Mouse (Mus musculus) MN1 (cell line): ENCODE data around the gene Lyz1.
"Not testable (repeated sequence)": the region's sequence is repeated elsewhere in the genome, so short reads cannot be mapped to it uniquely, and the experiment has no call there.

ENCODE experiments used
- DNase-seq: peaks from one replicate; pipeline ENCODE4 v3.0.0-alpha.2; 2016; ENCODE audit warnings: low spot score

Gene Lyz1

GRCm38 (mm10) chr10:117287226-117287850 lies 5.3 kb downstream of the Lyz1 start:
- no peak for DNase-seq

- DNase-seq = no peak
Observed at GRCm38 (mm10) chr10:117286366-117286970, 6.2 kb downstream of the Lyz1 start.

- not testable (repeated sequence) for DNase-seq
Observed at GRCm38 (mm10) chr10:117285584-117285983, 7.1 kb downstream of the Lyz1 start.

GRCm38 (mm10) chr10:117284578-117285520 lies 7.8 kb downstream of the Lyz1 start:
- DNase-seq = no peak

- no peak for DNase-seq
Observed at GRCm38 (mm10) chr10:117283871-117284577, 8.6 kb downstream of the Lyz1 start.

GRCm38 (mm10) chr10:117283196-117283595 lies 9.5 kb downstream of the Lyz1 start:
- DNase-seq = not testable (repeated sequence)

GRCm38 (mm10) chr10:117282551-117282950 lies 10.1 kb downstream of the Lyz1 start:
- no peak for DNase-seq

GRCm38 (mm10) chr10:117282049-117282448 lies 10.6 kb downstream of the Lyz1 start, which contains the start of gene Lyz2:
Gene Lyz2 (minus strand): TSS chr10:117282321.
- DNase-seq = no peak

GRCm38 (mm10) chr10:117281381-117281920 lies 11.2 kb downstream of the Lyz1 start:
- no peak for DNase-seq

GRCm38 (mm10) chr10:117280000-117280399 lies 12.7 kb downstream of the Lyz1 start:
- DNase-seq = no peak

- not testable (repeated sequence) for DNase-seq
Observed at GRCm38 (mm10) chr10:117278510-117278909, 14.2 kb downstream of the Lyz1 start.

- DNase-seq = peak; percentile 32
Observed at GRCm38 (mm10) chr10:117277779-117278178, 14.9 kb downstream of the Lyz1 start.

- DNase-seq = peak; percentile 88
Observed at GRCm38 (mm10) chr10:117275681-117276369, 16.8 kb downstream of the Lyz1 start.

GRCm38 (mm10) chr10:117274645-117275044 lies 18.0 kb downstream of the Lyz1 start:
- not testable (repeated sequence) for DNase-seq

- no peak for DNase-seq
Observed at GRCm38 (mm10) chr10:117272023-117272422, 20.6 kb downstream of the Lyz1 start.

- DNase-seq = no peak
Observed at GRCm38 (mm10) chr10:117259870-117260269, 32.8 kb downstream of the Lyz1 start.

- no peak for DNase-seq
Observed at GRCm38 (mm10) chr10:117238603-117239002, 54.1 kb downstream of the Lyz1 start, which contains the start of gene 9530003J23Rik. Gene 9530003J23Rik (minus strand): TSS chr10:117238703.
